Mouse (Mus musculus) urinary bladder, postnatal 14 days (tissue): ENCODE measurements at regions not wholly inside any gene's neighbourhood (a gene's known extent, or its start where the extent isn't known, plus 50 kb on each side); places are given as distances from the start of the nearest gene placed in this dataset.

Source experiments
- DNase-seq: peaks from one replicate; pipeline ENCODE4 v3.0.0; 2021; ENCODE audit warnings: low spot score

- peak; percentile 55 for DNase-seq
These were observed 180.3 kb upstream of the Mkln1 start for GRCm38 (mm10) chr6:31218139-31218750.

- DNase-seq, result no peak
These were observed 179.7 kb upstream of the Mkln1 start for GRCm38 (mm10) chr6:31218880-31219279.

GRCm38 (mm10) chr6:31219736-31220135, 178.8 kb upstream of the Mkln1 start:
- peak; percentile 7 for DNase-seq

GRCm38 (mm10) chr6:31220184-31220931, 178.2 kb upstream of the Mkln1 start:
- peak; percentile 85 for DNase-seq

GRCm38 (mm10) chr6:31221490-31221889, 177.0 kb upstream of the Mkln1 start:
- no peak for DNase-seq

GRCm38 (mm10) chr6:31222024-31222579, 176.4 kb upstream of the Mkln1 start:
- DNase-seq, result no peak

GRCm38 (mm10) chr6:31227406-31227805, 171.1 kb upstream of the Mkln1 start:
- DNase-seq, result no peak

- no peak for DNase-seq
These were observed 170.5 kb upstream of the Mkln1 start for GRCm38 (mm10) chr6:31228061-31228460.

- no peak for DNase-seq
These were observed 166.7 kb upstream of the Mkln1 start for GRCm38 (mm10) chr6:31231821-31232220.

- DNase-seq, result no peak
These were observed 165.1 kb upstream of the Mkln1 start for GRCm38 (mm10) chr6:31233252-31233993.

- no peak for DNase-seq
These were observed 158.5 kb upstream of the Mkln1 start for GRCm38 (mm10) chr6:31240051-31240450.

- no peak for DNase-seq
These were observed 148.0 kb upstream of the Mkln1 start for GRCm38 (mm10) chr6:31250526-31250925.

- DNase-seq, result no peak
These were observed 145.1 kb upstream of the Mkln1 start for GRCm38 (mm10) chr6:31253251-31253935.

- no peak for DNase-seq
These were observed 137.7 kb upstream of the Mkln1 start for GRCm38 (mm10) chr6:31260645-31261345.

- no peak for DNase-seq
These were observed 136.6 kb upstream of the Mkln1 start for GRCm38 (mm10) chr6:31261797-31262540.

- no peak for DNase-seq
These were observed 135.9 kb upstream of the Mkln1 start for GRCm38 (mm10) chr6:31262651-31263050.

GRCm38 (mm10) chr6:31263821-31264220, 134.7 kb upstream of the Mkln1 start:
- DNase-seq, result no peak

- DNase-seq, result no peak
These were observed 132.0 kb upstream of the Mkln1 start for GRCm38 (mm10) chr6:31266441-31267040.

GRCm38 (mm10) chr6:31268057-31268456, 130.5 kb upstream of the Mkln1 start:
- peak; percentile 78 for DNase-seq

GRCm38 (mm10) chr6:31273816-31274215, 124.7 kb upstream of the Mkln1 start:
- DNase-seq, result no peak
